Mouse (Mus musculus) gastrocnemius, adult 2 months (tissue): ENCODE measurements at regions not wholly inside any gene's neighbourhood (a gene's known extent, or its start where the extent isn't known, plus 50 kb on each side); places are given as distances from the start of the nearest gene placed in this dataset.
A peak's percentile ranks its signal among the peaks of the same experiment; 100 is the strongest.
"Not testable (repeated sequence)": the region's sequence is repeated elsewhere in the genome, so short reads cannot be mapped to it uniquely, and the experiment has no call there.

Source experiments
- DNase-seq: peaks from one replicate; pipeline ENCODE4 v3.0.0; 2022
- H3K27ac ChIP-seq: fragments of 200-600 bp; 2 replicates; pipeline ENCODE4 v1.8.1; 2022; ENCODE audit warnings: mild to moderate bottlenecking
- H3K4me3 ChIP-seq: fragments of 200-600 bp; 2 replicates; pipeline ENCODE4 v1.8.1; 2022; ENCODE audit warnings: mild to moderate bottlenecking, moderate library complexity
- CTCF ChIP-seq: fragments of 200-600 bp; IDR thresholded peaks from 2 replicates; pipeline ENCODE4 v1.8.1; 2022; ENCODE audit warnings: antibody characterized with exemption, mild to moderate bottlenecking, moderate library complexity
- intact Hi-C: fragments of 180-260 bp; cut with DNase I; formaldehyde crosslinking; loops from one replicate; pipeline ENCODE4 v1.15.1; 2025

DNA sequence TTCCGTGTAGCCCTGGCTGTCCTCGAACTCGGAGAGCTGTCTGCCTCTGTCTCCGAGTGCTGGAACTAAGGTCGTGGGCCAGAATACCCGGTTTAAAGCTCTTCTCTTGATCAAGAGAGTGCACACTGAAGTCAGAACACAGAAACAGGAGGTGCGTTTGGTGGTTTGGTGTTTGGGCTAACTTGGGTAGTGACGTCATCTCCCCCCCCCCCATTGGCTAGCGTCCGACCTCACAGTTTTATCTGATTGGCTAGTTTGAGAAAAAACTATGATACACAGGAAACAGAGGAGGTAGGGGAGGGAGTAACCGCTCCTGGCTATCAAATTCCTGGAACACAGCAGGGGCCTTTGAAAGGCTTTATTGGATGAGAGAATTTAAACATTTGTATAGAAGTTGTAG lies 60.2 kb upstream of the Pim1 start:
- H3K27ac ChIP-seq = no peak overlapping the region
- H3K4me3 ChIP-seq = no peak overlapping the region
- DNase-seq = no peak
- no peak for TF ChIP-seq CTCF
- intact Hi-C loops = no loop called here

DNA sequence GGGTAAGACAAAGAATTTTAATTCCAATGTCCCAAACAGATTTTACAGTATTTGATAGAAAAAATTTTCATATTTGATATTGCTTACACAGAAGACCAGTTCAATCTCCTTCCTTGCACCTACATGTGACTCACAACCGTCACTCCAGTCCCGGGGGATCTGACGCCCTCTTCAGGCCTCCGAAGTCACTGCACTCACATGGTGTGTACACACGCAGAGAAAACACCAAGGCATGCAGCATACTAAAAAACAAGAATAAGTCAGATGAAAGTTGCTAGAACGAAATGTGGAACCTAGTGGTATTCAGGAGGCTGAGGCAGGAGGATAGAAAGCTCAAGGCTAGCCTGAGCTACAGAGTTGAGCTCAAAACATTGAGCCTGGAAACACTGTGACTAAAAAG lies 59.7 kb upstream of the Pim1 start:
- intact Hi-C loops = no loop called here
- no peak for DNase-seq
- TF ChIP-seq CTCF = no peak
- H3K4me3 ChIP-seq = no peak overlapping the region
- H3K27ac ChIP-seq = no peak overlapping the region

DNA sequence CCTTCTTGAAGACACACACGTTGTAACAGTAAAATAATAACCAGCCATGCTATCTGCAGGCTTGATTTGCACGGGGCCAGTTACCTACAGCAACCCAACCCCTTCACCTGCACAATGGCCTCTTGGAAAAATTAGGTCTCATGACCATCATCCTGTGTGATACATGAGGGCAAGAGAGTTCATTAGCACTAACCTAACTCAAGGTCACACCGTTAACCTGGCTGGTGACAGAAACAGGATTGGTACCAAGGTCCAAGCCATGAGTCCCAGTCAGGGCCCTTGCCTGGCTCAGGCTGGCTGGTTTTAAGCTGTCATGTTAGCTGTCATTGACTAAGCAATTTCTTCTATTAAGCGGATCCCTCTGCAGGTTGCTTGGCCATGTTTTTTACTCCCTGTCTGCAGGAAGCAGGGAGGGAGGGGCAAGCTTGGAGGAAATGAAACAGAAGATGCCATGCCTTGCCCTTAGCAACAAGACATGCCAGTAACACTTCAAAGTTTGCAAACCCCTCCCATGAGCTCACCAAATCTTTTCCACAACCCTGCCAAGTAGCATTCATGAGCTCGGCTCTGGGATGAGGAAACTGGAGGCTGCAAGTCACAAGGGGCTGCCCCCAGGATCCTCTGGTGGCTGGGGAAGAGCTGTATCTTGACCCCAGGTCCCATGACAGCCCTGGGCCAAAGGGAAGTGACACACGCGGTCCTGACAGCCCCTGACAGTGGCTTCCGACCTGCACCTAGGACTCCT lies 58.8 kb upstream of the Pim1 start:
- TF ChIP-seq CTCF = no peak
- intact Hi-C loops = no loop called here
- no peak overlapping the region for H3K4me3 ChIP-seq
- DNase-seq = no peak
- H3K27ac ChIP-seq = no peak overlapping the region

DNA sequence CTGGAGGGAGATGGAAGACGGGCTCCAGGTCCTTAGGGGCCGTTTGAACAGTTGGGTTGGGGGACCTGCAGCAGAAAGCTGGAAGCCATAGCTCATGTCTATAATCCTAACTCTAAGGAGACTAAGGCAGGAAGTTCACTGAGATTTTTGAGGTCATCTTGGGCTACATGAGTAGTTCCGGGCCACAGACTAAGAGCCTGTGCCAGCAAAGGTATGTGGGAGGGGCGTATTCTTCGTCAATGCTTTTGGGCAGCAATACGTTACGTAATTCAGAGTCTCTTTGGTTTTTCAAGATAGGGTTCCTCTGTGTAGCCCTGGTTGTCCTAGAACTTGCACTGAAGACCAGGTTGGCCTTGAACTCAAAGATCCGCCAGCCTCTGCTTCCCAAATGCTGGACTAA lies 57.9 kb upstream of the Pim1 start:
- TF ChIP-seq CTCF = no peak
- no peak for DNase-seq
- intact Hi-C loops = no loop called here
- Histone ChIP-seq H3K4me3 (no peak overlapping the region), H3K27ac (no peak overlapping the region)

DNA sequence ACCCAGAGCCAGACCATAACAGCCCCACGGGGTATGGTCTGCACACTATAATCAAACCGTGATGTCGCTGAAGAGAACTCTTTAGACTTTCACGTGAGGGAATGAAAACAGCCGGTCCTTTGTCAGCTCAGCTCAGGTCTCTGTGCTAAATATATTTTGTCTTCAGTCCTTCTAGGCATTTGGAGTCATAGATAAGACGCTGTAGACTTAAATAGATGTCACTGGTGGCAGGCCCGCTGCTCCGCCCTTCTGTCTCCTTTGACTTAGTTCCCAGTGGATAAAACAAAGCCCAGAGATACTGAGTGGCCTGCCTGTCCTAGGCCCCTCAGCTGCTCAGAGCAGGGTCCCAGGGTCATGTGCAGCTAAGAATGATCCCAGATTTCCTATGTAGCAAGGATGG lies 57.2 kb upstream of the Pim1 start:
- intact Hi-C loops = no loop called here
- H3K27ac ChIP-seq = no peak overlapping the region
- DNase-seq = no peak
- no peak overlapping the region for H3K4me3 ChIP-seq
- no peak for TF ChIP-seq CTCF

DNA sequence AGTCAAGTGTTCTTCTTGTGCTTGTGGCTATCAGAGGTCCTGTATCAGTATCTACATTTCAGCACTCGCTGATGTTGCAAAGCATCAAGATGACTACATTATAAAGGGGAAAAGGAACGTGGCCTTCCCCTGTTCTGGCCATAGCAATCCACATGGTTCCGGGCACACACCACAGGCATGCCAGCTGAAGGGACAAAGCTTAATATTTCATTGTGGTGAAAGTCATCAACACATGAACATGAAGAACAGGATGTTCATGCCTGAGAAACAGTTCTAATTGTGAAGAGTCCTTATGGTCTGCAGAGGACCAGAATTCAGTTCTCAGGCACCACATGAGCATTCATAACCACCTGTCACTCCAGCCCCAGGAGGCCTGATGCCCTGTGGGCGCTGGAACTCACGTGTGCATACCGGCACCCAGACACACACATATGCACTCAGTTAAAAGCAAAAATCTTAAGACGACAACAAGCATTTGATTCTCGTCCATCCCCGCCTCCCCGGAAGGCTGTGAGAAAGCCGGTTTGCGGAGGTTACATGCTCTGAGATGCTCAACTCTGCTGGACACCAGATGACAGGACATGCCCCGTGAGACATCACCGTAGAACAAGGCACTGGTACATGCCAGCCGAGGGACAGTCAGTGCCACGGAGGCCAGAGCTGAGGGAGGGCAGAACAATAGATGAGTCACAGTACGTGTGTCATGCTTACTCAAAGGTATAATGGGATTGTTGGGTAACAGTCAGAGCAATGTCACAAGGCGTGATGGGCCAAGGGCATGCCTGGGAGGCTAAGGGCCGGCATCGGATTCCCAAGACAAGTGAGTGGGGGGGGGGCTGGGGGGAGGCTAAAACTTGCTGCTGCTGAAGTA lies 56.2 kb upstream of the Pim1 start:
- intact Hi-C loops = no loop called here
- TF ChIP-seq CTCF = no peak
- Histone ChIP-seq H3K27ac (no peak overlapping the region), H3K4me3 (no peak overlapping the region)
- no peak for DNase-seq

DNA sequence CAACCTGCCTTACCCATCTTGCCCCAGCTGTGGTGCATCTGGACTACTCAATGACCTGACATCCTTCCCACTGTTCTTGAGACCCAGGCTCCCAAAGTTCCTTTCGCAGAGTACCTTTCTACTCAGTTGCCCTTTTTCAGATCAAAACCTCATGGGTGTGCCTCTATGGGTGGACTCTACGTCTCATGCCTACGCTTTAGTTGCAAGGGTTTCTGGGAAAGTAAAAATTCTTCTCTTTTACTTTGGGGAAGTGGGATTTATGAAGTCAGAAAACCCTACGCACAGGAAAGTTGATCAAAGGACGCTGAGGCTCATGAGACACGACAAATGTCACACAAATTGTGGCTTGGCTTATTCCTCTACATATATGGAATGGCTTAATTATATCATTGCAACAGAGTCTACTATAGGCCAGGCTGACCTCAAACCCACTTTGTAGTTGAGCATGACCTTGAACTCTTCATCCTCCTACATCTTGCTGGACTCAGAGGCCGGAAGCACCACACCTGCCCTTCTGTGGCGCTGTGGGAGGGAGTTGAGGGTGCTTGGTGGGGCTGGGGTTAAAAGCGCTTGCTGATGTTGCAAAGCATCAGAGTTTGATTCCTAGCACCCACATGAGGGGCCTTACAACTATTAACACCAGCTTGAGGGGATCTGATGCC lies 55.1 kb upstream of the Pim1 start:
- H3K27ac ChIP-seq = peak overlapping the region; percentile 8; the same call in 1 of the 2 replicates
- intact Hi-C loops = no loop called here
- TF ChIP-seq CTCF = no peak
- H3K4me3 ChIP-seq = no peak overlapping the region
- no peak for DNase-seq

DNA sequence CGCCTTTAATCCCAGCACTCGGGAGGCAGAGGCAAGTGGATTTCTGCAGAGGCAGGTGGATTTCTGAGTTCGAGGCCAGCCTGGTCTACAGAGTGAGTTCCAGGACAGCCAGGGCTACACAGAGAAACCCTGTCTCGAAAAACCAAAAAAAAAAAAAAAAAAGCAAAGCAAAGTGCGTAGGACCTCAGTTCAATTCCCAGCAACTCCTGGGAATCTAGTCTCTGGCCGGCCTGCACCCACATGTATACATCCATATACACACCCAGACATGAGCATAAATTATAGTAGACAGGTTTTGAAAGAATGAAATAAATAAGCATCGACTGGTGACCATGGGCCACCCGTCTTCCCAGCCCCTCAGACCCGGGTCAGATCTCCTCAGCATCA lies 54.1 kb upstream of the Pim1 start:
- Histone ChIP-seq H3K4me3 (peak overlapping the region; percentile 72), H3K27ac (peak overlapping the region; percentile 87)
- DNase-seq, intact Hi-C loops: not testable (repeated sequence)

DNA sequence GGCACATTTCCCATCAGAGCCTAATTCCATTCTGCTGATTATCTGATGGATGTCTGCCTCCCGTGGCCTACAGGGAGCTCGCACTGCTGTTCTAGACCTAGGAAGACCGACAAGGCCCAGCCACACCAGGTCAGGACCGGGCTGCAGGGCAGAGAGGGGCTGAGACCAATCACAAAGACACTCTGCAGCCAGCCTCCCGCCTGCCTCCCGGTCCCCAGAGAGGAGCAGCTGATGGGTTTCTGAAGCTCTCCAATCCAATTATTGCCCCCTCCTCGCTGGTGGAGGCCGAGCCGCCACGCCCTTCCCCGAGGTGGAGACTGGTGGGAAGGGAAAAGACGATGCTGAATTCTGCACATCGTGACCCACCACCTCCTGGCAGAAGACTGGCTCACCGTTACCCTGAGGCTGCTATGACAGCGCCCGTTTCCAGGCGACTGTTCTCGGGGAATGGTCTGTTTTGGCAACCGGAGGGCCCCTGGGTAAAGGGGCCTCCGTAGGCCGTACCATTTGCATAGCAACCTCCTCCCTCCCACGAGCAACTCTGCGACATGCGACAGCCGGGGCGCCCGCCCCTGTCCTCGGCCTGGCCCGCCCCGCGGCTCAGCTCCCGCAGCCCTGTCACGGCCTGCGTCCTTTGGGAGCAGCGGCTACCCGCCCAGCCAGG lies 53.5 kb upstream of the Pim1 start:
- DNase-seq = peak; percentile 83
- H3K27ac ChIP-seq = peak overlapping the region; percentile 87
- peak overlapping the region; percentile 72 for H3K4me3 ChIP-seq
- intact Hi-C loops = no loop called here
- no peak for TF ChIP-seq CTCF

DNA sequence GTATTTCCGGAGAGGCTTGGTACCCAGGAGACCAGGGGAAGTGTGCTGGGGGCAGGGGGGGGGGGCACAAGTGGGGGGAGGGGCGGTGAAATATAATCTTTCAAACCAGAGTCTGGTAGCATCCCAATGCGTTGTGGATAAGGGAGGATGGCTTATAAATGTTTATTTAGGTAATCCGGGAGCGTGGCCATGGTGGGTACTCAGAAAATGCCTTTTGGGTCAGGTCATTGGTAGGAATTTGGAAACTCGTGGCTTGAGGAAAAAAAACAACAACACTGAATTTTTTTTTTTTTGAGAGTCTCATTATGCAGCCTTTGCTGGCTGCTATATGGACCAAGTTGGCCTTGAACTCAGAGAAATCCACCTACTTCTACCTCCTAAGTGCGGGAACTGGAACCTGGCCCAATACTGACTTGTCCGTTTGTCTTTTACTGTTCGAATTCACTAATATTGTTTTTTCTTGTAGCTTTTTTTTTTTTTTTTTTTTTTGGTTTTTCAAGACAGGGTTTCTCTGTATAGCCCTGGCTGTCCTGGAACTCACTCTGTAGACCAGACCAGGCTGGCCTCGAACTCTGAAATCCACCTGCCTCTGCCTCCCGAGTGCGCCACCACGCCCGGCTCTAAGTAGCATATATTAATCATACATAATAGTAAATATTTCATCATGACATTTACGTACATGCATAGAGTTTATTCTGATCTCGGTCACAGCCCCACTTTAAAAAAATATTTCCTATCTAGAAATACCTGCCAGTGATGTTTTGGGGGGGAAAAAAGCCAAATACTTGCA lies 52.8 kb upstream of the Pim1 start:
- intact Hi-C loops = no loop called here
- peak overlapping the region; percentile 87 for H3K27ac ChIP-seq

DNA sequence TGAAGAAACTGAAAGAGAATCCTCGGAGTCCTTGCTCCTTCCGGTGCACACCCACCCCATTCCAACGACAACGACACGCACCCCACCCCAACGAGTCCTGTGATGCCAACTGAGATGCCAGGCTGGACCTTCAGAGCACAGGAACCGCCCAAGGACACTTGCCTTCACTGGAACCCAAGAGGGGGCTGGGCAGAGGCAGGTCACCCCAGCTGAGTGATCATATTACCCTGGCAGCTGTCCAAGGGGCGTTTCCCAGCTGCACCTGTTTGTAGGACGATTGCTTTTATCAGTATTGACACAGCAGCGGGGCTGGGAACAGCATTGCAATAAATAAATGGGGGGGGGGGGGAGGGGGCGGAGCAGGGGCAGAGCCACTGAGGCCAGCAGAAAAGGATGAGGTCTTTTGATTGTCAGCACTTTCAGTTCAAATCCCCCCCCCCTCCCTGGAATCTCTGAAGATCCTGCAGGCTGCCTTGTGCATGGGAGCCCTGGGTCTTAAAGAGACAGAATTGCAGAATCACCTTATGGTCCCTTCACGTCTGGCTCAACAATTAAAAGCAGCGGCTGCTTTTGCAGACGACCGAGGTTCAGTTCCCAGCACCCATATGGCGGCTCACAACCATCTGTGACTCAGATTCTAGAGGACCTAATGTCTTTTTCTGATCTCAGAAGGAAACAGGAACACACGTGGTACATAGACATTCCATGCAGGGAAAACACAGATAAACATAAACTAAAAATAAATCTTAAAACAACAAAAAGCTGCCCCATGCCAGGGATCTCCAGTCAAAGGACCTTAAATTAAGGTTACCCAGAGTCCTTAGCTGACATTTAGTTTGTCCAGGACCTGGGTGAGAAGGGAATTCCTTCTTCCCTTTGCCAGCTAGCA lies 52.0 kb upstream of the Pim1 start:
- no peak for TF ChIP-seq CTCF
- Histone ChIP-seq H3K27ac (peak overlapping the region; percentile 87), H3K4me3 (peak overlapping the region; percentile 43)
- DNase-seq = peak; percentile 83
- intact Hi-C loops = no loop called here

More for the DNA sequence above, 52.8 kb upstream of the Pim1 start:
- no peak for DNase-seq
- TF ChIP-seq CTCF = no peak
- H3K4me3 ChIP-seq = peak overlapping the region; percentile 72
